Mouse (Mus musculus) embryonic facial prominence, embryonic 12.5 days (tissue): Measurements from ENCODE around the gene Mest. TPM values are rescaled to one million over a fixed set of nuclear protein-coding genes. Genes with fewer than 3 reads are reported as not detected.

Source experiments
- ATAC-seq: fragments of 200-750 bp; cut with Nextera tagmentation; 2 replicates; pipeline ENCODE4 v1.8.0; 2017; ENCODE audit not compliant: insufficient number of reproducible peaks, insufficient read depth, low FRiP score, low TSS enrichment
- H3K27ac ChIP-seq: fragments of 300-500 bp; sonication (generic); 2 replicates; pipeline ENCODE4 v1.5.1; 2016; ENCODE audit warnings: mild to moderate bottlenecking
- H3K27me3 ChIP-seq: fragments of 300-500 bp; sonication (generic); 2 replicates; pipeline ENCODE4 v1.6.1; 2016; ENCODE audit warnings: mild to moderate bottlenecking, moderate library complexity
- H3K36me3 ChIP-seq: fragments of 300-500 bp; sonication (generic); 2 replicates; pipeline ENCODE4 v1.6.1; 2016; ENCODE audit warnings: mild to moderate bottlenecking
- H3K4me1 ChIP-seq: fragments of 300-500 bp; sonication (generic); 2 replicates; pipeline ENCODE4 v1.6.1; 2016
- H3K4me2 ChIP-seq: fragments of 300-500 bp; sonication (generic); replicated peaks from 2 replicates; pipeline ENCODE4 v1.6.1; 2016; ENCODE audit warnings: mild to moderate bottlenecking, moderate library complexity
- H3K4me3 ChIP-seq: fragments of 300-500 bp; sonication (generic); 2 replicates; pipeline ENCODE4 v1.5.1; 2016; ENCODE audit warnings: mild to moderate bottlenecking
- H3K9ac ChIP-seq: fragments of 300-500 bp; sonication (generic); 2 replicates; pipeline ENCODE4 v1.6.1; 2016; ENCODE audit warnings: mild to moderate bottlenecking, moderate library complexity
- H3K9me3 ChIP-seq: fragments of 300-500 bp; sonication (generic); 2 replicates; pipeline ENCODE4 v1.6.1; 2016; ENCODE audit warnings: mild to moderate bottlenecking, moderate library complexity
- WGBS: fragments of 180-500 bp; shearing (Covaris S2); methylation state at CpG from one replicate; pipeline ENCODE4 v1.1.7; 2016; 5-methylcytosine and 5-hydroxymethylcytosine counted together
- polyA plus RNA-seq: library from polyadenylated mRNA; unstranded; fragments of >200 nt; fragmentation: Nextera tagmentation; extraction: Ambion mirVana; gene quantifications from 2 replicates; pipeline ENCODE4 v1.2.1, GENCODE M21; 2016

Gene Mest
- polyA plus RNA-seq, 1 experiment from 2014 or later, result 1,207 TPM

DNA sequence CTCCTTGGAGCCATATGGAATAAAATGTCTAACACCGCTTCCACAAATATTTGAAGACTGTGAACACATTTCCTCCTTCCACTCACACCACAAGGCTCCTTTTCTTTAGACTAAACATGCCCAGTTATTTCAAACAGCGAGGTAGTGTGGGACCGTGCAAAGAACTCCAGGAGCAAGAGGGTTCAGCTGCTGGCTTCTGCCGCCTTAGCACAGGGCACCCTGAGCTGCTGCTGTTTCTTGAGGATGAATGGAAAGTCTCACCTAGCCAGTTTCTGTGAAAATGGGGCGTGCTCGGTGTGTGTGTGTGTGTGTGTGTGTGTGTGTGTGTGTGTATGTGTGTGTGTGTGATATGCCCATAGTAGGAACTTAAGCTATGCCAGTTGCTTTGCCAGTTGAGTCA is 11.1 kb downstream of the Mest start:
- Histone ChIP-seq H3K36me3 (no peaks in the 10 kb centered on the region), H3K27ac (peak overlapping the region; percentile 94), H3K9ac (no peak overlapping the region), H3K4me1 (peaks cover 24% of the 10 kb centered on the region; the same call in 1 of the 2 replicates), H3K27me3 (no peaks in the 10 kb centered on the region), H3K4me2 (peak overlapping the region; percentile 33), H3K9me3 (peaks cover 50% of the 10 kb centered on the region), H3K4me3 (no peak overlapping the region)
- no peak for ATAC-seq
- 49% methylated on average over 6 of the region's 6 CpGs for WGBS

DNA sequence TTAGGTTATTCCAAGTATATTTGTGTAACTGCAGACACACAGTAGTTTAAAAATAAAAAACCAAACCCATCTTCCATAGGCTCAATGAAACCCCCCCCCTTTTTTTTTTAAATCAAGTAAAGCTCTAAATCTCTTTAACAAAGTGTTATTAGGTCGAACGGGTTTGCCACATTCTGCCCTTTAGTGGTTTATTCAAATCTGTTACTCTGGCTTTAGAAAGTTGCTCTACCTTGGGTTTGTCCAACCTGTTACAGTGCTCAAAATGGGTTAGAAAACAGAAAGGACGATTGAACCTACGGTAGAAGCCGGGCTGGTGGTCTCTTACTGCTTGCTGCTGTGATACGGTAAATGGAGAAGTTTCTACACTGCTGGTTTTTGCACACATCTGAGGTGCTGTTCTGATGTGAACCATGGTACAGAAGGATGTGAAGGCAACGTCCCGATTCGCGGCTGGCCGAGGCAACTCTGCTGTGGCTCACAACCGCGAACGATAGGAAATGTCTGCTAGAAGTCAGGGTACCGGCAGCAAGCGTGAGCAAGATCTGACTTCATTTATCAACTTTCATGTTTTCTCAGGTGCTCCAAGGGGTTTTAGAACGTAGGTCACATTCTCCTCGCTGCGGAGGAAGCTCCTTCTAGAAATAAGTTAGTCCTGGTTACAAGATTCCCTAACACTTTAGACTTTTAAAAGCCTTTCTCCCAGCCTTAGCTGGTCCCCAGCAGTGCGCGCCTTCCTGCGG is 11.8 kb downstream of the Mest start:
- Histone ChIP-seq H3K4me2 (peak overlapping the region; percentile 33), H3K27ac (peak overlapping the region; percentile 94), H3K27me3 (no peaks in the 10 kb centered on the region), H3K4me1 (peaks cover 19% of the 10 kb centered on the region; the same call in 1 of the 2 replicates), H3K9me3 (peaks cover 56% of the 10 kb centered on the region), H3K4me3 (no peak overlapping the region), H3K36me3 (no peaks in the 10 kb centered on the region), H3K9ac (peak overlapping the region; percentile 19)
- WGBS, result 49% methylated on average over 22 of the region's 22 CpGs
- ATAC-seq, result no peak

DNA sequence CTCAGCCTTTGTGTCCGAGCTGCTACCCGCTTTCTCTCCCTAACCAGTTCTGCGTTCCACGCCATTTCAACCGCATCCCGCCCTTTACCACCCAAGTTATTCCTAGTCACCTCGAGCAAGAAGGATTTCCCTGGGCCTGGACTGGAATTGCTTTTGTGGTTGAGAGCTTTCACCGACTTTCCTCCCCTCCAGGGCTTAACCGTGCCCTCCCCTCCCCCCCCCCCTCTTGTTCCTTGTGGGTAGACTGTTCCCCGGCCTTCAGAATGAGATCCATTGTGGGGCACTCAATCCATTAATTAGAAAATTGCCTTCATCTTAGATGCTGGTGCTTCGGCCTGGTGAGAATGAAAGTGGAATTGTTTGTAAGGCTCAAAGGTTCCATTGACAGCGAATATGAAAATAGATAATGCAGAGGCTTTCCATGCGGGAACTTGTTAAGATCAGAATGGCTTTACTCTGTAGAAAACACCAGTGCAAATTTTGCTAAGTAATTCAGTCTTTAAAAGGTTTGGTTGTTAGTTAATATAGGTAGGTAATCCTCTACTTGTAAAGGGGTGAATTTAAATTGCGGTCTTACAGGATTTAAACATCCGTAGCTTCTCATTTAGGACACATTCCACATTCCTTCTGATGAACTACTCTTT is 12.5 kb downstream of the Mest start:
- Histone ChIP-seq H3K36me3 (no peaks in the 10 kb centered on the region), H3K4me2 (peak overlapping the region; percentile 33), H3K9ac (peak overlapping the region; percentile 19), H3K27ac (peak overlapping the region; percentile 94), H3K9me3 (peaks cover 56% of the 10 kb centered on the region), H3K4me1 (peaks cover 23% of the 10 kb centered on the region; the same call in 1 of the 2 replicates), H3K27me3 (no peaks in the 10 kb centered on the region), H3K4me3 (no peak overlapping the region)
- WGBS, result 51% methylated on average over 15 of the region's 15 CpGs
- ATAC-seq, result no peak

DNA sequence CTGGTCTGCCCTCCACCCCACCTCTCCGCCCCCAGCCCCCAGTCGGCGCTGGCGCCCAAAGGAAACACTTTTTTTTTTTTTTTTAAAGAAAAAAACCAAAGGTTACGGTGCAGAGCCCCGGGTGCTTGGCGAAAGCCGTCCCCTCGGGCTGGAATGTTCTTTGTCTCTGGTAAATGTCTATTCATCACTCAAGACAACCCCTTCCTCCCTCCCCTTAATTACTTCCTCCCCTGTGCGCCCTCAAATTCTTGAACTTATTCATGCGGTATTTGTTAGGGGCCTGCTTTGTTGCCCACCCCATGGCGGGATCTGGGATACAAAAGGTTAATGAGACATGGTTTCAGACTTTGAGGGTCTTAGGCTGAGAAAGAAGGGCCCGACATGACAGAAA is 13.0 kb downstream of the Mest start:
- Histone ChIP-seq H3K36me3 (no peaks in the 10 kb centered on the region), H3K9me3 (peaks cover 56% of the 10 kb centered on the region), H3K9ac (no peak overlapping the region), H3K4me2 (no peak overlapping the region), H3K4me1 (peaks cover 23% of the 10 kb centered on the region; the same call in 1 of the 2 replicates), H3K27me3 (no peaks in the 10 kb centered on the region), H3K27ac (peak overlapping the region; percentile 94), H3K4me3 (no peak overlapping the region)
- WGBS, result 57% methylated on average over 13 of the region's 13 CpGs
- no peak for ATAC-seq

DNA sequence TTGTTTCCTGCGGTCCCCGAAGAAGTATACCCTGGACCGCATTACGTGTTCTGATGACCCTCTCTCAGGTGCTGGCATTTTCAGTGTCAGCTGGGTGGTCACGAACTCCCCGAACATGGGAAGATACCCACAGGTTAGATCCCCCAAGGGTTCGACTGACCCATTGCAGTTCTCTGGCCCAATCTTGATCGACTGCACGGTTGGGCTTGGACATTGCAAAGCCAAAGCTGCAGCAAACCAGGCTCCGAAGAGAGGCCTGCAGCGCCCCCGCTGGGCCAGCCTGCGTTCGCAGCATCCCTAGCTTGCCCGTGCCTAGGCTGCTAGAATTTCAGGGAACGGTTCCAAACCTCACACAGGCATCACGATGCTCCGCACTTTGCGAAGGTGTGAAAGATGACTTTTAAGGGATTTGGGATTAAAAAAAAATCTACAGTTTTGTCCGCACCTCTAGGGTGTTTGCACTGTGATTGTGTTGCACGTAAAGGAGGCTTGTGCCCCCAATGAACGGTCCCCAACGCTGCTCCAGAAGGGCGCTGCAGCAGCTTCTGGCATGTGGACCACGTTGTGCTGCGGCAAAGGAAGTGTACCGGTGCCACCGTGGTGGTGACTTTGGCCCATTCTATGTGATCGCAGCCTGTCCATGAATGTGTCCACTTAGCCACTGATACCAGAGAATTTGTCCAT is 13.7 kb downstream of the Mest start:
- Histone ChIP-seq H3K9ac (peak overlapping the region; percentile 31; the same call in 1 of the 2 replicates), H3K27ac (peak overlapping the region; percentile 94), H3K27me3 (no peaks in the 10 kb centered on the region), H3K9me3 (peaks cover 56% of the 10 kb centered on the region), H3K36me3 (peaks cover 3% of the 10 kb centered on the region; the same call in 1 of the 2 replicates), H3K4me3 (peak overlapping the region; percentile 61), H3K4me2 (peak overlapping the region; percentile 55), H3K4me1 (peaks cover 23% of the 10 kb centered on the region; the same call in 1 of the 2 replicates)
- WGBS, result 50% methylated on average over 29 of the region's 29 CpGs
- ATAC-seq, result peak; percentile 78

DNA sequence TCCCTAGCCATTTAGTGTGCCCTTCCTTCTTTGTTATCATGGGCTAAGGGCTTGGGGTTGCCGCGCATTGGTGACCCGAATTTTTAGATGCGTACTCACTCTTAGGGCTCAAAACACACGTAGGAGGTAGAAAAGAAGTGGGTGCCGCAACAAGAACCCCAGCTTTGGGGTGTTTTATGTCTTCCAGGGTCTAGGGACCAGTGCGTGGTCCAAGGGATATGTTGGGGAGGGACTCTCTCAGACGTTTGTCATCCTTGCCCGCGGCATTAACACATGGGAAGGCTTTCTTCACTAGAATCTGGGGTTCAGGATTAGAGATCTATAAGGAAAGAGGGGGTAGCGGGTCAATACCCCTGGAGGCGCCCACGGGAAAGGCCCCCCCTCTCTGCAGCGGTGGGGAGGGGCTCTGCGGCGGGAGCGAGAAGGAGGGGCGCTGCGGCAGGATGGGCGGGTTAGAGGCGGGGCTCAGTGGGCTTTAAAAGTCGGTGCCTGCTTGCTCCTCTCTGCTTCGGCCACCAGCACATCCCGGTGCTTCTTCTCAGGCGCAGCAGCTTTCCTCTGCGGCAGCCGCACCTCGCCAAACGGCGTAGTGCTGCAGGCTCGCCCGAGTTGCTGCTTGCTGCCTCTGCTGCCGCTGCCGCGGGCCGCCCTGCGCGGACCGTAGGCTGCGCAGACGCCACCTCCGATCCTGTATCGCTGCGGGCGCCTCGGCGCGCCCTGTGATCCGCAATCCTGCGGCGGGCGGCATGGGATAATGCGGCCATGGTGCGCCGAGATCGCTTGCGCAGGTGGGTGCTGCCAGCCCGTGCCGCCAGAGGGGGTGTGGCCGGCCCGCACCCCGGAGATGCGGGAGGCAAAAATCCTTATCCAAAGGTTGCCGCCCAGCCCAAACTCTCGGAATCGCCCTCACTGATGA is 14.5 kb downstream of the Mest start:
- H3K4me3 ChIP-seq, result peak overlapping the region; percentile 61
- H3K27ac ChIP-seq, result peak overlapping the region; percentile 94
- H3K27me3 ChIP-seq, result no peaks in the 10 kb centered on the region
- H3K4me2 ChIP-seq, result peak overlapping the region; percentile 55
- peaks cover 53% of the 10 kb centered on the region for H3K9me3 ChIP-seq
- WGBS, result 50% methylated on average over 61 of the region's 66 CpGs
- peaks cover 11% of the 10 kb centered on the region for H3K36me3 ChIP-seq
- H3K9ac ChIP-seq, result peak overlapping the region; percentile 73
- H3K4me1 ChIP-seq, result peaks cover 20% of the 10 kb centered on the region; the same call in 1 of the 2 replicates
- ATAC-seq, result peak; percentile 65

DNA sequence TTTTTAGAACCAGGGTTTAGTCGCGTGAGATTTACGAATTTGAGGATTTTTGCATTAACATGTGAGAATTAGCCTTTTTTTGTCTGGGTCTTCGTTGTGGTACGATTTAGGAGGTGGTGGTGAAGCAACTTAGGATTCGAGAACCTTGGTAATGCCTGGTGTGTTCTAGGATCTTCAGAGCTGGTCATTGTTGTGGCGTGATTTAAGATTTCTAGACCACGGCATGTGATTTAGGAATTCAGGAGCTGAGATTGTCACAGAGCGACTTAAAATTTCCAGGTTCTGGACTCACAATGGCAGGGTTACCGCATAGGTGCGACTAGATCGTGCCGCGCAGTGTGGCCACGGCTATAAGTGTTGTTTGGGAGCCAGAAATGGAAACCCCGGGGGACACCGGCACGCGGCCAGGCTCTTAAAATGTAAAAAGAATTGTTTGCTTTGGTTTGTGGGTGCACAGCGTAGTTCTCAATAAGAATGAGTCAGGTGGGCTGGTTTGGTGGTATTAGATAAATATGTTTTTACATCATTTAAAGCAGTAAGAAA is 15.2 kb downstream of the Mest start:
- peaks cover 13% of the 10 kb centered on the region; the same call in 1 of the 2 replicates for H3K4me1 ChIP-seq
- H3K4me2 ChIP-seq, result peak overlapping the region; percentile 55
- peak overlapping the region; percentile 94 for H3K27ac ChIP-seq
- H3K4me3 ChIP-seq, result peak overlapping the region; percentile 61
- WGBS, result 53% methylated on average over 20 of the region's 20 CpGs
- peak overlapping the region; percentile 73 for H3K9ac ChIP-seq
- no peak for ATAC-seq
- H3K36me3 ChIP-seq, result peaks cover 17% of the 10 kb centered on the region
- no peaks in the 10 kb centered on the region for H3K27me3 ChIP-seq
- peaks cover 52% of the 10 kb centered on the region for H3K9me3 ChIP-seq

DNA sequence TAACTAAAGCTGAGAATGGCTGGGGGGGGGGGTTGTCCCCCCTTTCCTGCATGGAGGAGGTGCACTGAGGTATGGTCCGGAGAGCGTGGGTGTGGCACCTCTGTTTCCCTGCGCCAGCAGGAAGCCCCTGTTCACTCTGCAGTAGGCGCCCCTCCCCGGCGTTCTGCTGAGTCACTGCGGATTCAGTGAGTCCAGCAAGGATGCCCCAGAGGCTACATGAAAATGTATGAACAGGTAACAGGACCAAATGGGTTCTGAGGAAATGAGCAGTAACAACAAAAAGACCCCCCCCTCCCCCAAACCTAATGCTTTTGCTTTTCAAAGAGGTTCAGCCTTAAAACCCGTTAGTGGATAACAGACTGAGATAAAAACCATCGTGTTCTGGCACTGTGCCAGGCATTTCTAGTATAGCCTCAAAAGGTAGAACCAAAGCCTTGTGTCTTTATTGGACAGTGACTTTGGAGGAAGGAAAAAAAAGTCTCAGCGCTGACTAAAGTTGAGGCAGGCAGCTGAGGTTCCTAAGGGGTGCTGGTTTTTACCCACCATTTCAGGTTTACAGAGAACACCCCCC is 15.9 kb downstream of the Mest start:
- 61% methylated on average over 10 of the region's 10 CpGs for WGBS
- Histone ChIP-seq H3K27ac (peak overlapping the region; percentile 94), H3K27me3 (no peaks in the 10 kb centered on the region), H3K4me1 (0 out of 2 replicates have a peak, but pooled peaks cover 7% of the 10 kb centered on the region), H3K9me3 (peaks cover 52% of the 10 kb centered on the region), H3K9ac (peak overlapping the region; percentile 73), H3K4me3 (peak overlapping the region; percentile 61), H3K4me2 (peak overlapping the region; percentile 55), H3K36me3 (peaks cover 24% of the 10 kb centered on the region)
- ATAC-seq, result no peak

DNA sequence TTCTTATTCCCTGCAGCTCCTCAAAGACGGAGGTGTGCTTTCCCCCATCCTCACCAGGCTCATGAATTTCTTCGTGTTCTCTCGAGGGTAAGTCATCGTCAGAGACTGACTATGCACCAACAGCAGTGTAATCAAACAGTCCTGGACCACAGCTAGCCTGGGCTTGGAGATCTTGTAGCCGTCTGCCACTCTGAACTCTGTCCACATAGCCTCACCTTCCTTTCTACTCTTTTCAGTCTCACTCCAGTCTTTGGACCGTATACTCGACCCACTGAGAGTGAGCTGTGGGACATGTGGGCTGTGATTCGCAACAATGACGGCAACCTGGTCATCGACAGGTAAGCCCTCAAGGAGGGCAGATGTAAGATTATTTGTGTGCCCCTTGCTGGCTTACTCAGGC is 21.5 kb downstream of the Mest start:
- ATAC-seq, result no peak
- Histone ChIP-seq H3K9me3 (peaks cover 2% of the 10 kb centered on the region), H3K9ac (no peak overlapping the region), H3K27me3 (no peaks in the 10 kb centered on the region), H3K27ac (no peak overlapping the region), H3K36me3 (peaks cover 70% of the 10 kb centered on the region), H3K4me3 (no peak overlapping the region), H3K4me1 (0 out of 2 replicates have a peak, but pooled peaks cover 4% of the 10 kb centered on the region), H3K4me2 (no peak overlapping the region)
- WGBS, result 75% methylated on average over 10 of the region's 10 CpGs

DNA sequence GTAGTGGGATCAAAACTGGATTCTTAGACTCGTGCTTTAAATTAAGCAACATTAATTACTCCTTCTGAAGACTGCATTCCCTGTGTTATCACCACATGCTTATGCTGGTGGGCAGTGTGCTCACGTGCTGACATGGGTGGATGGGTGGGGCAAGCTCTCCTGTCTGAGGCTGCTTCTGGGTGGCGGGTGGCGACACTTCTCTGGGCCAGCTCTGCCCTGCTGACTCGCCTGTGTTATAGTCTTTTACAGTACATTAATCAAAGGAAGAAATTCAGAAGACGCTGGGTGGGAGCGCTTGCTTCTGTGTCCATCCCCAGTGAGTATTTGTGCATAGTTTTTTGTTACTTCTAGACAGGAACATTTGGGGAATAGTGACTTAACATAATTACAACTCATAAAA is 22.2 kb downstream of the Mest start:
- Histone ChIP-seq H3K9me3 (no peaks in the 10 kb centered on the region), H3K36me3 (peaks cover 73% of the 10 kb centered on the region), H3K4me2 (no peak overlapping the region), H3K4me3 (no peak overlapping the region), H3K27me3 (no peaks in the 10 kb centered on the region), H3K4me1 (0 out of 2 replicates have a peak, but pooled peaks cover under 1% of the 10 kb centered on the region), H3K9ac (no peak overlapping the region), H3K27ac (no peak overlapping the region)
- 77% methylated on average over 7 of the region's 7 CpGs for WGBS
- ATAC-seq, result no peak
